Mouse (Mus musculus): ENCODE results near the gene Rab3c.

Gene Rab3c

DNA sequence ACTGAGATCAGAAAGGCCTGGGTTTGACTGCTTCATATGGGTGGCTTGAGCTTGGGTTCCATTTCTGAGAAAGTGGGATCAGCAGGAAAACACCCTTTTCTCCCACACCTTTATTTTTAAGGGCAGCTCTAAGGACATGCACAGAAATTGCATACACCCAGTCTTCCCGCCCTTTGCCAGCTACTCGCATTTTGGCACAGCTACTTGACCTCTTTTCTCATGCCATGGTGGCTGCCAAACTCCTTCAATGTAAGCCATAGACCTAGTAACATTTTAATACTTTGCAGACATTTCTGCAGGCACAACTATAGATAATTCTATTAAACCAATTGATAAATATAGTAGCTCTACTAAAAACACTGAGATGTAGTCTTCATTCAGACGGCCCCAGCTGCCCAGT is 164.5 kb downstream of the Rab3c start:
- POLR2A ChIA-PET, result no interaction called here
- CTCF ChIA-PET, result interaction anchor here in 1 of 4 experiments (0.5 kb wide), 1 partner anchor 11 kb away, joined by 5 read pairs; no protein-coding TSS in a partner anchor

DNA sequence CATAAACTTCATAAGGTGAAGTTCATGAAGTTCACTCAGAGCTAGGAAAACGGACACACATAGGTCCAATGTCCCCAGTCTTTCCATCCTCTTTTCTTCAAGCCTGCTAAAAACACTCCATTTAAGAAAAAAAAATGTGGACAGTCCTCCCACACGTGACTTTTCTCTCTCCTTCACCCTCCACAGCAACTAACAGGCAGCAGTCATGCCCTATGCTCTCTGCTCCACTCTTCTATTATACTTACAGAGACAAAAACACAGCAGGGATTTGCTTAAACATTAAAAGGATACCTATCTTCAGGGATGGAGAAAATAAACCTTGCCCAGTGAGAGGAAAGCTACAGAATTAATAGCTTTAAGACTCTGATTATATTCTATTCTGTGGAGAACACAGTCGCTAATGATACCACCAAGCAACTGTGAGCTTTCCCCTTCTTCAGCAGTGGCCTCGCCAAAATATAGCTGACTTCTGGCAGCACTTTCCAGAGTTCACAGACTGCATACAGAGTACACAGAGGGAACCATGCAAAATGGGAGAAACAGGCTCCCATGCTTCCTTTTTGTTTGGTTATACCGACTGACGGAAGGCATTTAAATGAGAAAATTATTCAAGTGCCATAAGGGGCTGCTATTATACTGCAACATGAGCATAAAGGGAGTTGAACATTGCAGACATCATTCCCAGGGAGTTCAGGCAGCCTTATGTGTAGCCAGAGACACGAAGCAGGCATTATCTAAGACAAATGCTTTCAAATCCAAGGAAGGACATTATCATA is 165.7 kb downstream of the Rab3c start:
- CTCF ChIA-PET, result no interaction called here
- POLR2A ChIA-PET, result no interaction called here

DNA sequence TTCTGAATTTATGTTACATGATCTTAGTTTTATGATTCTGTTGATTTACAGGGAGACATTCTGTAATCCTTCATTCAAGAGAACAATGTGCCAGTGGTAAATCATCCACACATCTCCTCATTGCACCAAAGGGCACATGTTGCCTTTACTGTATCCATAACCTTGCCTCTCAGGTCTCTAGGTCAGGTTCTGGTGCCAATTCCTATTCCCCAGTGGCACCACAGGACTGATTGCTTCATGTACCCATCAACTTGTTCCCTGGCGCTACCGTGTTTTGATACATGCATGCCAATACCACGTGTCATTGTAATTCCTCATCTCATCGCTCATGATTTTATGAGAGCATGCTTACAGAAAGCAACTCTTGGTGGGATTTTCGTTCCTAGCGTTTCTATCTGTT is 167.1 kb downstream of the Rab3c start:
- ChIA-PET POLR2A (no interaction called here), CTCF (no interaction called here)

DNA sequence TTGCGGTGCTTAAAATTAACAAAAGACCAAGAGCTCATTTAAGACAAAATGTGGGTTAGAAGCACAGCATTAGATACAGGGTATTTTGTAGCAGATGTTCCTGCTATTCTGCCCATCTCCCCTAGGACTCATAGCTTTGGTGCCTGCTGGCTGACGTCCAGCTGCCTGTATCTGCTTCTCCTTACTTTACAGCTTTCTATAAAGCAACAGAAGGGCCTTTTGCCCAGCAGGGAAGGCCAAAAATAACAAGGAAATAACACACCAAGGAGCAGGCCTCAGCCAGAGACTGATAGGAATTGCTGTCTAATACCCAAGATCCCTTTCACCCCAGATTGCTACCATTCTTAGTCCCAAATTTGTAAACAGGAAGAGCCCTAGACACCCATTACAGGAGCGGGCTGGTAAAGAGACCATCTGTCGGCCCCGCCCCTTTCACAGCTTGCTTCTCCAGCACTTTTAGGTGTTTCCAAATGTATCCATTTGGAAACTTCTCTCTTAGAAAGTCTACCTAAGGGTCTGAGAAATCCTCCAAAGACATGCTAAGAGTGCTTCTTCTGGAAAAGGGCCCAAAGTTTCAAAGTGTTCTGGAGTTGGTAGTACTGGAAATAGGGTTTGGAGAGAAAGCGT is 183.3 kb downstream of the Rab3c start:
- ChIA-PET POLR2A (interaction anchor here in 2 of 4 experiments (0.6 to 1.5 kb wide), 3 partner anchors 30 to 666 kb away, joined by 3 to 4 read pairs (median 3); no protein-coding TSS in a partner anchor), CTCF (no interaction called here)

DNA sequence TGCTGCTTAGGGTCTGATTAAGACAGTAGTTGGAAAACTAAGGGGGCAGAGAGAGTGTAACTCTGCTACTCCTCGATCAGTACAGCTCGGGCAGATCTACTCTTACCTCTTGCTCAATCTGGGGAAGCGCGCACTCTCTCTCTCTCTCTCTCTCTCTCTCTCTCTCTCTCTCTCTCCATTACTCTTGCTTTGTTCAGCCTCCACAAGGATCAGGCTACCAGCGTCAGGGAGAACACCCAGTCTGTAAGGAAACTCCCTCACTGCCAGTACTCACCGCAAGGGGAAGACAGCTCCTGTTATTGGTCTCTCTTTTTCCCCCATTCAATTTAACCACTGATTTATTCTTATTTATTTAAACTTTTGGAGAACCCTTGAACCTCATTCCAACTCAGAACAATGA is 185.8 kb downstream of the Rab3c start:
- POLR2A ChIA-PET, result no interaction called here
- CTCF ChIA-PET, result no interaction called here

DNA sequence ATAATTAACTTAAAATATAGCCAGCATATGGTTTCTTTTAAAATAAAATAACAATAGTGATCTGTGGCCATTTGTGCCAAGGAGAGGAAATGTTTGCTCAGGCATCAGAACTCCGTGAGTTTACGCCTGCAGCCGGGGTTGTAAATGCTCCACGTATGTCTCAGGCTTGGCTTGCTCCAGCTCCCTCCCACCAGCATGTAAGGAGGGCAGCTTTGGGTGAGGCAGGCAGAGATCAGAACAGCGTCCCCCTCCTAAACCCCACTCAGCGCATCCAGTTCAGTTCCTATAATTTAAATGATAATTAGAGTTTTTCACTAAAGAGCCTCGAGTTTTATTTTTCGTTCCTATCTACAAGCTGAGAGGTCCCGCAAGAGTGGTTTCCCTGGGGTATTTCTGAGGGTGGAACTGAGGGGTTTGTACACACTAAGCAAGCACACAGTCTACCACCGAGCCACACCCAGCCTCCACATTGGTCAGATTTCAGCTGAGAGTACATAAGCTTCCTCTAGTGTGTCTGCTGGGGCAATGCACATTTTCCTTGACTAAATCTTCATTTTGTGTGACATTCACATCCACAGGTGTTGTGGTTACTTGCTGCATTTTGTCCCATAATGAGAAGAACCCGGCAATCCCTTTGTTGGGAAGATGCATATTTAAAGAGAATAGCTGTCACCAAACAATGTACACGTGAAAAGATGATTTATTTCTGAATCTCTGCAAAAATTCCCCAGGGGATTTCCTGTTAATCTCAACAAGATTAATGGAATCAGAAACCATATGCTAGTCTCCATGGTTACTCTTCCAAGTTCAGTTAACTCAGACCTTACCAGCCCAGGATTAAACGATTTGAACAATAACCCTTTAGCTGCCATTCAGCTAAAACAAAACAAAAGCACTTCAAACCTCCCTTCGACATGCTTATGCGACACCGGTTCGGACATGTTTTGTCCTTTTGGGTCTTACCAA is 186.8 kb downstream of the Rab3c start:
- CTCF ChIA-PET, result interaction anchor here in 1 of 4 experiments (0.6 kb wide), 1 partner anchor 1316 kb away, joined by 3 read pairs; no protein-coding TSS in a partner anchor
- POLR2A ChIA-PET, result no interaction called here

- CTCF ChIA-PET, result no interaction called here
- POLR2A ChIA-PET, result no interaction called here
Observed at GRCm38 (mm10) chr13:110083961-110084360, 196.8 kb downstream of the Rab3c start.

GRCm38 (mm10) chr13:110081174-110081573 is 199.6 kb downstream of the Rab3c start:
- CTCF ChIA-PET, result interaction anchor here in 1 of 4 experiments (0.6 kb wide), 1 partner anchor 518 kb away, joined by 5 read pairs; no protein-coding TSS in a partner anchor
- POLR2A ChIA-PET, result no interaction called here

GRCm38 (mm10) chr13:110075587-110075986 is 205.2 kb downstream of the Rab3c start:
- CTCF ChIA-PET, result interaction anchor here in 2 of 4 experiments (0.6 to 0.7 kb wide), 2 partner anchors 376 to 1337 kb away, joined by 3 read pairs; no protein-coding TSS in a partner anchor
- POLR2A ChIA-PET, result no interaction called here

GRCm38 (mm10) chr13:110074180-110074579 is 206.6 kb downstream of the Rab3c start:
- ChIA-PET CTCF (interaction anchor here in 1 of 4 experiments (0.6 kb wide), 1 partner anchor 1145 kb away, joined by 5 read pairs; no protein-coding TSS in a partner anchor), POLR2A (interaction anchor here in 1 of 4 experiments (0.5 kb wide), 1 partner anchor 377 kb away, joined by 3 read pairs; no protein-coding TSS in a partner anchor)

GRCm38 (mm10) chr13:110067149-110067548 is 213.6 kb downstream of the Rab3c start:
- CTCF ChIA-PET, result no interaction called here
- POLR2A ChIA-PET, result no interaction called here

- CTCF ChIA-PET, result no interaction called here
- POLR2A ChIA-PET, result no interaction called here
Observed at GRCm38 (mm10) chr13:110066674-110067073, 214.1 kb downstream of the Rab3c start.

DNA sequence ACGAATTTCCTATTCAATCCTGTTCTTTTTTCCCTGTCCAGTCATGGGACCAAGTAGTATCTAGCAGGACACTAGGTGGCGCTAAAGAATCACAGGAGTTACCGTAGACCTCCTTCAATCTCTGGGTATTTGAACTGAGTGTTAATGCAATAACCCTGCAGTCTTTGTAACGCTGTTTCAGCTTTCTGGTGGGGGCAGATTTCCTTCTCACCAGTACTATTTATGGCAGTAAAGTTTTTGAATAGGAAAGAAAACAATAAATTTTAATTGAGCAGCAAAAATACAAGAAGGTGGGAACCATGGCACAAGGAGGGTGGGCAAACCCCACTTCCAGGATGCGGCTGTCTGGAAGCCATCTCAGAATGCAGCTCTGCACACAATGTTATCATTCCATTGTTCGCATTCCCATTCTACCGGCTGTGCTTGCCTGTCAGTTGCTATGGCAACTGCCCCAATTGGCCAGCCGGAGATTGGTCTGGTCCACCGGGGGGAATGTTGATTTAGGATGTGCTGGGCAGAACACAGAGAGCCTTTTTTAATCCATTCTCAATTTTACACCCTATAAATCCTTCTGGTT is 217.9 kb downstream of the Rab3c start:
- POLR2A ChIA-PET, result no interaction called here
- CTCF ChIA-PET, result interaction anchor here in 2 of 4 experiments (0.5 to 1.2 kb wide), 2 partner anchors 23 to 319 kb away, joined by 3 to 4 read pairs; no protein-coding TSS in a partner anchor

GRCm38 (mm10) chr13:110062288-110062687 is 218.5 kb downstream of the Rab3c start:
- CTCF ChIA-PET, result no interaction called here
- POLR2A ChIA-PET, result no interaction called here

DNA sequence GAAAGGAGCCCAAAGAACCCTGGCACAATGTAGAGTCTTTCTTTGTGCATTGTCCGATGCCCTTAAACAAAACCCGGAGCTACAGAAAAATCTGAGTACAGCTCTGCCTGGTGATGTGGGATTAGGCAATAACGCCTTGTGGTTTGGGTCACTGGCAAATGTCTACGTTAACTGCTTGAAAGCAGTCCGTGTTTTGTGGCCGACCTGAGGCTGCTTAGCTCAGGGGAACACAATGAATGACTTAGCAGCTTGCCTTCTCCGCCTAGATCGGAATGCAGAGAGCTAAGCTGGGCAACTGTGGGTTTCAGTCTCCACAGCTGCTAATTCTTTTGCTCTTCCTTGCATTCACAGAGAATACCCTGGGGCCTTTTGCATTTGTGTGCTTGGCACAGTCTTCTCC is 226.3 kb downstream of the Rab3c start:
- POLR2A ChIA-PET, result interaction anchor here in 2 of 4 experiments (0.9 to 1.0 kb wide), 2 partner anchors 23 to 32 kb away, joined by 3 to 4 read pairs; no protein-coding TSS in a partner anchor
- CTCF ChIA-PET, result interaction anchor here in 2 of 4 experiments (0.7 to 1.6 kb wide), 4 partner anchors 10 to 147 kb away, joined by 3 to 6 read pairs (median 3); no protein-coding TSS in a partner anchor

DNA sequence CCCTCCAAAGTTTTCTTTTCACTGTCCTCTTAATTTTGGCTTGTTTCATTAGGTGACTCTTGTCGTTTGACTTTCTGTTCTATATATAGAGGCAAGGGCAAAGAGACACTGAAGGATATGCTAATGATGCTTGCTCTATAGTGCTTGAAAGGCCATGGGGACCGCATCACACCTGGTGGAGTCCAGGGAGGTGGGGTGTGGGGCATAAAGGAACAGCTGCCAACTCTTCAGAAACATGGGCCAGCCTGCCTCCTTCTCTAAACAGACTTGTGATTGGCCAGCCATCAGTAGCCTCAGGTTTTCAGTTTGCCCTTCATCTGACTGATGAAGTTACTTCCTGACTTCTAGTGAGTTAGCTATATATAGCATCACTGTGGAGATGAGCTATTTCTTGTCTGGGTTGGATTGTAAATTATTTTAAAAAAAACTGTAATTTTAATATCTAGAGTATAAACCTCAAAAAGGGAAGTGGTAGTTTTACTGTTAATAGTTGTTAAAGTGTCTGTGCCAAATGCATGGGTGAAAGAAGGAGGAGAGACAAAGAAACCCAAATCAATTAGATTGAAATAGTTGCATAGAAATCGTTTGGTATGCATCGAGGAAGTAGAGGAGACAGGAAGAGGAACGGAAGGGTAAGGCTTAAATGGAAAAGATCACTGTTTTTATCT is 231.9 kb downstream of the Rab3c start:
- POLR2A ChIA-PET, result interaction anchor here in 1 of 4 experiments (1.7 kb wide), 1 partner anchor 29 kb away, joined by 5 read pairs; no protein-coding TSS in a partner anchor
- CTCF ChIA-PET, result interaction anchor here in 2 of 4 experiments (0.6 to 1.0 kb wide), 3 partner anchors 51 to 401 kb away, joined by 3 to 4 read pairs (median 4); no protein-coding TSS in a partner anchor

DNA sequence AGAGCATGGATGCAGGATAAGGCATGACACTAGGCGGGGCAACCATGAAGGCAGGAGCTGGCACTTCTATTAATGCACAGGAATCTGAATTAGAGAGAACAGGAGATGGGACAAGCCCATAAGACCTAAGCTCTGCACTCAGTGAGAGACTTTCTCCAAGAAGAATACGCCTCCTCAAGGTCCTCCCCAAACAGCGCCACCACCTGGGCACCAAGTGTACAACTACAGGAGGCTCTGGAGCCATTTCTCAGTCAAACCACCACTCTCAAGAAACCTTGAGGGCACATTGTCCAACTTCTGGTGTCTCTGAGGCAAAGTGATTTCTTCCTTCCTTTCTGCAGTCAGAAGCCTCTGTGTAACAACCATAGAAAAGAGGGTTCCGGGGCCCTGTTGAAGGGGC is 236.4 kb downstream of the Rab3c start:
- POLR2A ChIA-PET, result interaction anchor here in 2 of 4 experiments (1.5 to 1.8 kb wide), 2 partner anchors 13 to 24 kb away, joined by 4 read pairs; no protein-coding TSS in a partner anchor
- CTCF ChIA-PET, result interaction anchor here in 3 of 4 experiments (0.5 to 2.1 kb wide), 11 partner anchors 10 to 406 kb away, joined by 3 to 6 read pairs (median 4); no protein-coding TSS in a partner anchor
